Mouse (Mus musculus) gastrocnemius, postnatal 36 days (tissue): ENCODE data around the gene Cog8. TPM values are rescaled to one million over a fixed set of nuclear protein-coding genes. Genes with fewer than 3 reads are reported as not detected.

Source experiments
- microRNA-seq, 2 experiments: library from miRNA; unstranded; fragments of <30 nt; microRNA quantifications; one replicate each; pipeline ENCODE4 v1.2.0; 2021
- total RNA-seq, 2 experiments: library from RNA; stranded (reverse); gene quantifications; 2 replicates each; pipeline ENCODE4 v1.2.3; 2021

Cog8 gene
- total RNA-seq, 2 experiments from 2014 or later: 15.0 to 16.1 TPM

Small RNAs within 50 kb of the gene (microRNA-seq; reads per million reads assigned to microRNA genes)
- 1.8 to 3.0 reads per million in 2 experiments for gene Mir7075

Other genes with a start within 250 kb of the Cog8 start
- gene Has3, start 186.4 kb downstream of the Cog8 start, total RNA-seq: under 1 TPM; 0.59 to 0.69 TPM
- gene Utp4, start 163.1 kb downstream of the Cog8 start, total RNA-seq: 10 to 100 TPM; 18.0 to 21.0 TPM
- gene Sntb2, start 120.9 kb downstream of the Cog8 start, total RNA-seq: 1 to 10 TPM; 5.0 to 5.6 TPM
- 10 to 100 TPM; 61.1 to 64.6 TPM for gene Vps4a, start 25.5 kb downstream of the Cog8 start, total RNA-seq
- gene Pdf, start 8.1 kb downstream of the Cog8 start, total RNA-seq: 10 to 100 TPM; 38.3 to 41.6 TPM
- gene Nip7, start 188 bp upstream of the Cog8 start, total RNA-seq: 10 to 100 TPM; 13.7 to 21.5 TPM
- not detected for gene Tmed6, start 9.0 kb upstream of the Cog8 start, total RNA-seq
- gene Terf2, start 39.9 kb upstream of the Cog8 start, total RNA-seq: 10 to 100 TPM in 1 of 2 experiments, 1 to 10 TPM in 1; 8.6 to 11.4 TPM
- gene Cyb5b, start 94.0 kb upstream of the Cog8 start, total RNA-seq: 10 to 100 TPM; 29.6 to 30.8 TPM
- gene Nfat5, start 236.8 kb upstream of the Cog8 start, total RNA-seq: 10 to 100 TPM; 14.4 to 17.3 TPM